Mouse (Mus musculus) kidney, embryonic 14.5 days (tissue): ENCODE results near the gene Crebbp. TPM values are rescaled to one million over a fixed set of nuclear protein-coding genes. Genes with fewer than 3 reads are reported as not detected.

Source experiments
- ATAC-seq: fragments of 200-750 bp; cut with Nextera tagmentation; 2 replicates; pipeline ENCODE4 v1.8.0; 2017; ENCODE audit warnings: moderate number of reproducible peaks, mild to moderate bottlenecking, moderate TSS enrichment, moderate library complexity; ENCODE audit not compliant: low FRiP score, low TSS enrichment
- H3K27ac ChIP-seq: fragments of 300-500 bp; sonication (generic); 2 replicates; pipeline ENCODE4 v1.5.1; 2014; ENCODE audit warnings: low read depth, mild to moderate bottlenecking, low read length, moderate library complexity, mixed read lengths
- H3K27me3 ChIP-seq: fragments of 300-500 bp; sonication (generic); 2 replicates; pipeline ENCODE4 v1.6.1; 2014; ENCODE audit warnings: mild to moderate bottlenecking, low read length; ENCODE audit not compliant: control insufficient read depth, insufficient read depth
- H3K36me3 ChIP-seq: fragments of 300-500 bp; sonication (generic); 2 replicates; pipeline ENCODE4 v1.6.1; 2014; ENCODE audit warnings: low read length, mixed read lengths; ENCODE audit not compliant: control insufficient read depth, insufficient read depth
- H3K4me1 ChIP-seq: fragments of 300-500 bp; sonication (generic); 2 replicates; pipeline ENCODE4 v1.6.1; 2014; ENCODE audit warnings: low read length, mixed read lengths; ENCODE audit not compliant: control insufficient read depth, insufficient read depth
- H3K4me2 ChIP-seq: fragments of 300-500 bp; sonication (generic); replicated peaks from 2 replicates; pipeline ENCODE4 v1.6.1; 2014; ENCODE audit warnings: low read depth, mild to moderate bottlenecking, low read length
- H3K4me3 ChIP-seq: fragments of 300-500 bp; sonication (generic); 2 replicates; pipeline ENCODE4 v1.5.1; 2014; ENCODE audit warnings: mild to moderate bottlenecking, low read length
- H3K9ac ChIP-seq: fragments of 300-500 bp; sonication (generic); 2 replicates; pipeline ENCODE4 v1.6.1; 2014; ENCODE audit warnings: low read depth, mild to moderate bottlenecking, low read length, moderate library complexity
- H3K9me3 ChIP-seq: fragments of 300-500 bp; sonication (generic); 2 replicates; pipeline ENCODE4 v1.6.1; 2016; ENCODE audit warnings: low read length; ENCODE audit not compliant: control insufficient read depth
- WGBS: fragments of 180-500 bp; shearing (Covaris S2); extraction: QIAGEN DNeasy Blood & Tissue Kit; methylation state at CpG from one replicate; pipeline ENCODE4 v1.1.7; 2014; 5-methylcytosine and 5-hydroxymethylcytosine counted together
- polyA plus RNA-seq: library from polyadenylated mRNA; unstranded; fragments of >200 nt; fragmentation: Nextera tagmentation; extraction: Ambion mirVana; gene quantifications from 2 replicates; pipeline ENCODE4 v1.2.1, GENCODE M21; 2014

Gene Crebbp
- polyA plus RNA-seq, 1 experiment from 2014 or later: 55.0 TPM

GRCm38 (mm10) chr16:4175134-4175533 lies 38.7 kb downstream of the Crebbp start:
- Histone ChIP-seq H3K4me1 (no peaks in the 10 kb centered on the region), H3K4me2 (no peak overlapping the region), H3K9ac (no peak overlapping the region), H3K4me3 (no peak overlapping the region), H3K36me3 (peaks cover 29% of the 10 kb centered on the region), H3K27me3 (no peaks in the 10 kb centered on the region), H3K9me3 (0 out of 2 replicates have a peak, but pooled peaks cover 3% of the 10 kb centered on the region), H3K27ac (no peak overlapping the region)
- 96% methylated on average over 3 of the region's 3 CpGs for WGBS
- ATAC-seq: no peak

GRCm38 (mm10) chr16:4169530-4169929 lies 44.3 kb downstream of the Crebbp start:
- H3K27ac ChIP-seq: no peak overlapping the region
- no peaks in the 10 kb centered on the region for H3K4me1 ChIP-seq
- H3K4me3 ChIP-seq: no peak overlapping the region
- no peak for ATAC-seq
- peaks cover 9% of the 10 kb centered on the region; the same call in 1 of the 2 replicates for H3K36me3 ChIP-seq
- WGBS: 86% methylated on average over 3 of the region's 3 CpGs
- H3K4me2 ChIP-seq: no peak overlapping the region
- no peaks in the 10 kb centered on the region for H3K9me3 ChIP-seq
- no peaks in the 10 kb centered on the region for H3K27me3 ChIP-seq
- no peak overlapping the region for H3K9ac ChIP-seq

GRCm38 (mm10) chr16:4168476-4168875 lies 45.3 kb downstream of the Crebbp start:
- Histone ChIP-seq H3K27me3 (no peaks in the 10 kb centered on the region), H3K9me3 (no peaks in the 10 kb centered on the region), H3K4me1 (no peaks in the 10 kb centered on the region), H3K36me3 (peaks cover 9% of the 10 kb centered on the region; the same call in 1 of the 2 replicates), H3K4me2 (no peak overlapping the region), H3K9ac (no peak overlapping the region), H3K27ac (no peak overlapping the region), H3K4me3 (no peak overlapping the region)
- no peak for ATAC-seq
- 96% methylated on average over 1 of the region's 1 CpGs for WGBS

GRCm38 (mm10) chr16:4160898-4161247 lies 52.9 kb downstream of the Crebbp start:
- H3K9me3 ChIP-seq: no peaks in the 10 kb centered on the region
- no peak for ATAC-seq
- H3K4me1 ChIP-seq: no peaks in the 10 kb centered on the region
- H3K4me2 ChIP-seq: no peak overlapping the region
- H3K9ac ChIP-seq: no peak overlapping the region
- H3K27me3 ChIP-seq: no peaks in the 10 kb centered on the region
- H3K36me3 ChIP-seq: no peaks in the 10 kb centered on the region; the same call in 1 of the 2 replicates
- H3K4me3 ChIP-seq: no peak overlapping the region
- no peak overlapping the region for H3K27ac ChIP-seq

GRCm38 (mm10) chr16:4160246-4160897 lies 53.4 kb downstream of the Crebbp start:
- no peak for ATAC-seq
- H3K4me1 ChIP-seq: no peaks in the 10 kb centered on the region

GRCm38 (mm10) chr16:4153121-4153520 lies 60.7 kb downstream of the Crebbp start:
- no peak overlapping the region for H3K4me3 ChIP-seq
- WGBS: 94% methylated on average over 1 of the region's 1 CpGs
- ATAC-seq: no peak
- no peak overlapping the region for H3K4me2 ChIP-seq
- H3K9me3 ChIP-seq: no peaks in the 10 kb centered on the region
- H3K36me3 ChIP-seq: peaks cover 22% of the 10 kb centered on the region
- no peak overlapping the region for H3K27ac ChIP-seq
- H3K4me1 ChIP-seq: no peaks in the 10 kb centered on the region
- no peaks in the 10 kb centered on the region for H3K27me3 ChIP-seq
- H3K9ac ChIP-seq: no peak overlapping the region

More at GRCm38 (mm10) chr16:4160246-4160897, 53.4 kb downstream of the Crebbp start:
- 94% methylated on average over 4 of the region's 4 CpGs for WGBS
- Histone ChIP-seq H3K4me3 (no peak overlapping the region), H3K27me3 (no peaks in the 10 kb centered on the region), H3K27ac (no peak overlapping the region), H3K36me3 (no peaks in the 10 kb centered on the region; the same call in 1 of the 2 replicates), H3K4me2 (no peak overlapping the region), H3K9me3 (no peaks in the 10 kb centered on the region), H3K9ac (no peak overlapping the region)

GRCm38 (mm10) chr16:4138541-4138940 lies 75.3 kb downstream of the Crebbp start:
- Histone ChIP-seq H3K27me3 (no peaks in the 10 kb centered on the region), H3K9ac (no peak overlapping the region), H3K27ac (no peak overlapping the region), H3K4me2 (no peak overlapping the region), H3K36me3 (peaks cover 31% of the 10 kb centered on the region), H3K9me3 (no peaks in the 10 kb centered on the region), H3K4me1 (no peaks in the 10 kb centered on the region), H3K4me3 (no peak overlapping the region)
- 65% methylated on average over 6 of the region's 6 CpGs for WGBS
- no peak for ATAC-seq

- 97% methylated on average over 1 of the region's 1 CpGs for WGBS
- H3K27ac ChIP-seq: no peak overlapping the region
- no peak overlapping the region for H3K4me2 ChIP-seq
- peaks cover 39% of the 10 kb centered on the region for H3K36me3 ChIP-seq
- H3K9me3 ChIP-seq: no peaks in the 10 kb centered on the region
- ATAC-seq: no peak
- H3K4me3 ChIP-seq: no peak overlapping the region
- H3K27me3 ChIP-seq: no peaks in the 10 kb centered on the region
- H3K4me1 ChIP-seq: no peaks in the 10 kb centered on the region
- no peak overlapping the region for H3K9ac ChIP-seq
Observed at GRCm38 (mm10) chr16:4133754-4134153, 80.0 kb downstream of the Crebbp start.

- Histone ChIP-seq H3K4me2 (no peak overlapping the region), H3K9ac (no peak overlapping the region), H3K4me1 (no peaks in the 10 kb centered on the region), H3K4me3 (no peak overlapping the region), H3K27me3 (no peaks in the 10 kb centered on the region), H3K9me3 (no peaks in the 10 kb centered on the region), H3K36me3 (peaks cover 51% of the 10 kb centered on the region), H3K27ac (no peak overlapping the region)
- 94% methylated on average over 1 of the region's 1 CpGs for WGBS
- no peak for ATAC-seq
Observed at GRCm38 (mm10) chr16:4128894-4129293, 84.9 kb downstream of the Crebbp start.
